Mouse (Mus musculus) thymus, postnatal 36 days (tissue): Measurements from ENCODE around the gene Tigd2.
"Not testable (repeated sequence)": the region's sequence is repeated elsewhere in the genome, so short reads cannot be mapped to it uniquely, and the experiment has no call there.

Source experiments
- DNase-seq, 2 experiments: peaks; one replicate each; pipeline ENCODE4 v3.0.0; 2022; ENCODE audit warnings: mixed read lengths in 2 of 2

The Tigd2 gene

DNA sequence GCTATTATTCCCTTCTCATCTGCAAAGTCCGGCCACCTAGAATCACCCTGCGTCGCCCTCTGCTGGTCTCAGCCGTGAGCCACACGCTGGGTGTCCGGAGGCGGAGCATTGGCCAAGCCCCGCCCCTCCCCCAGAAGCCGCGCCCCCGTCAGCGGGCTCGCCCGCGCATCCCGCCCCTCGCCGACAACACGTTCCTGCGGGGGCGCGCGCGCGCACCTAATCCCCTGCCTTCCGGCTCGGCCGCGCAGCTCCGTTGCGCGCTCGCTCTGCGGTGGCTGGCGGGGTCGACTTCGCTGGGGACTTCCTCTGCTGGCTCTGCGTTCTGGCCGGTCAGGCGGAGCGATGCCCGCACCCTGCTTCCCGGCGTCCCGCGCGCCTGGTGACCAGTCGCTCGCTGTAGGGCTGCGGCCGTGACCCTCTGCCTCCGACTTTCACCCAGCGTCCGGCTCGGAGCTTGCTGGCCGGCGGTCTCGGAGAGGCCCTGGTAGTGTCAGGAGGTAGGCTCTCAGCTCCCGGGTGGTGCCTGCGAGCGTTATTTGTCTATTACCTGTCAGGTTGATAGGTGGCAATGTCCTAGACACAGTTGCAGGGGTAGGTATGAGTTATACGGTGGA, at the start of gene Tigd2:
Gene Tigd2 (plus strand): TSS at position 186 of the 614 bp plus-strand sequence.
- peak; percentile 94 to 95 for DNase-seq

DNA sequence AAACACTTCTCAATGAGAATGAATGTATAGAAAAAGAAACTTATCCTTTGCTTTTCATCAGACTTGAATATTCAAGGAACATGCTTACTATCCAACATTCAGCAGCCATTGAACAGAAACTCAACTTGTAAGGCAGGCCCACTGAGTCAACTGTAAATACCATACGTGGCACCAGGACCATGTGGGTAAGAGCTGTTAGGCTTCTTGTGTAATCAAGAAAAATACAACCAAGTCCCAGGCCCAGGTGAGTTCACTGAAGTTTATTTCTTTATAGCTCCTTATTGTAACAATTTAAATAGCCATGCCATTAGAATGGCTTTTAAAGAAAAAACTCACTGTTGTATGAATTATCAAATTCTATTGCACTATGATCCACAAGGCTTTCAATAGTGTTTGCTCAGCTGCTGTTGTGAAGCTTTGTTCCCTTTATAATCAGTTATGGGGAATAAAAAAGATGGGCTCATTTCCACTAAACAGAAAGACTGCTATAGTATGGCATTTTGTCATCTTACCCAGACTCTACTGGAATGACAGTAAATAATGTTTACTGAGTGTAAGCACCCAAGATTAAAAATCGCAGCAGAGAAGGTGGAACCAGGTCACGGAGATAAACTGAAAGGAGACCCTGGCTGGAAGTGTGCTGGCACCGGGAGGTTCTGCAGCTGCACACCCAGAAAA, 46.7 kb upstream of the Tigd2 start:
- no peak for DNase-seq

DNA sequence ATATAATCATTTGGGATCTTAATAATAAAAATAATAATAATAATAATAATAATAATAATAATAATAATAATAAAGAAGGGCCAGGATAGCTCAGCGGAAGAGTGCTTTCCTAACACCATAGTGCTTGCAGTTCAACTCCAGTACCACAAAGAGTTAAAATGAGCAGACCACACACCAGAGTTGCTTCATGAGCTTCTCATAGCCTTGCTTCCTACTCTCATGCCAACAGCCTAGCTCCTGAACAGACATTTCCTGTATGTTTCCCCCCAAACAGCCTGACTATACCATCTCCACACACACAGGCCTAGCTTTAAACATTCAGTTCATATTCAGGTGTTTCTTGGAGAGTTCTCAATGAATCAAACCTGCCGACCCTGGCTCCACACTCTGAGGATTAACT, 45.8 kb upstream of the Tigd2 start:
- no peak for DNase-seq

DNA sequence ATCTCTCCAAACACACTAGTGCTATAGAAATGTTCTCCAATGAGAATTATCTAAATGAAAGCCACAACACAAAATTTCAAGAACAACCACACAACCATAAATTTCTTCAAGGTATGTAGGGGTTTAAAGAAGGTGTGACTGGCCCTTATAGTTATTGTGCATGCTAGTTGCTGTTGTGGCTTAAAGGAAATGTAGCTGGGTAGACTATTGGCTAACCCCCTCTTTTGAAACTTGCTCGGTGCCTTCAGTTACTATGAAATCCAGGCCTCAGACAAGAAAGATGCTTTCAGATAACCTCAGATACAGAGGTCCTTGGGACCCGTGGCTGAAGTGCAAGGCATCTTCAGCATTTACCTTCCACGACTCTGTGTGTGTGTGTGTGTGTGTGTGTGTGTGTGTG, 45.3 kb upstream of the Tigd2 start:
- no peak for DNase-seq

- no peak for DNase-seq
Observed at GRCm38 (mm10) chr6:59168939-59169338, 39.7 kb upstream of the Tigd2 start.

DNA sequence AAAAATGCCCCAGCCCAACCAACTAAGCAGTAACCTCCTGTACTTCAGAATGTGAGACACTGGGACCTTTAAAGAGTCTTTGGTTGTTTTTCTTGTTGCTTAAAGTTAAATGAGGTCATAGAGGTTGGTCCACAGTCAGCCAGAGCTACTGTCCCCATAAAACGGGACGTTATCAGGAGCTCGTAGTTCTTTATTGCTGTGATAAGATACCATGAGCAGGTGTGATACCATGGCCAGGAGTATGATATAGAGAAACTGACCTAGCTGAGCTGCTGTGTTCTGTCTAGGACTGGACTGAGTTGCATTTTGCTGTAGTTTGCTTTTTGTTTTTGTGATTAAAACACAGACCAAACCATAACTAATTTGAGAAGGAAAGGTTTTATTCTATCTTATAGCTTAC, 37.4 kb upstream of the Tigd2 start:
- no peak for DNase-seq

GRCm38 (mm10) chr6:59173940-59174339, 34.7 kb upstream of the Tigd2 start:
- no peak for DNase-seq

- DNase-seq: no peak
Observed at GRCm38 (mm10) chr6:59178051-59178450, 30.6 kb upstream of the Tigd2 start.

GRCm38 (mm10) chr6:59180376-59180996, 28.2 kb upstream of the Tigd2 start:
- peak; percentile 10 to 24 for DNase-seq

DNA sequence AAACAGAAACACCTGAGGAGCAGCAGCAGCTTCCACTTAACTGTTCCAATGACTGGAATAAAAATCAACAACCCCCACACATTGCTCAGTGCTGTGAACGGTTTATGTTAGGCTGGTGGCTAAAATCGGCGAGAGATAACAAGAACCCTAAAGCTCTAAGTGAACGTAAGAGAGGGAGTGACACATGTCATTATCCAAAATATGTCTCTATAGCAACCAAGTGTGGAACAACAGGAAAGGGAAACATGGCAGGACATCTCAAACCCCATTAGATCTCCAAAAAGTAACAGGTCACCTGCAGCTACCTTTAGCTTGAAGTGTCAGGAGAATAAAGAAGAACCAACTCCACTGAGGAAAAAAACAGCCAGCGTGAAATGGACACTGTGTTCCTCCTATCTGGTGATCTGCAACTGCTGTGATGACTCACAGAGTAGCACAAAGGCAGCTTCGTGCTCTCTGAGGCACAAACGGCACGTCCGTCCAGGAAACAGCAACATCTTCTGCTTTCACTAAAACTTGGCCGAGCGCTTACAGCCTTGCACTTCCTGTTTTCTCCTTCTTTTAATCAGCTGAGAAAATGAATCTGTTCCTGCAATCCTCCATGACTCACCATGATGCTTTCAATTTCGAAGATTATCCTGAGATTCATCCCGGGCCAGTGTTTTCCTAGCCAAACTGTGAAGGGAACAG, 23.5 kb upstream of the Tigd2 start:
- peak in 1 of 2 experiments; percentile 15 for DNase-seq

DNA sequence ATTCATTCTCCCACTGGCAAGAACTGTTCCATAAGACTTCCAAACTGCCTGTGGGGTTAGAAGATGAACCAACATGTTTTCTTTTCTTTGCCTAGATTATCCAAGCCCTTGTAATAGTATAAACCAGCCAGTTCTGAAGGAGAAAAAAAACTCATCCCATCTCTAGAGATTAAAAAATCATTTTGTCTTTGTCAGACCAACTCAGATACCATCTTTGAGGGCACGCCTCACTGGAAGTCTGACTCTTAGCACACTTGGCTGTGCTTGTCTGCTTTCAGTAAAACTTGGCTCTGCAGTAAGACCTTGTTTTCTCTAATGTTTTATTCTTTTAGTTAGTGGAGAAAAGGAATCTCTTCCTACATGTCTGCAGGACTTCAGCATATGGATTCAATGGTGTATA, 18.7 kb upstream of the Tigd2 start:
- no peak for DNase-seq

- not testable (repeated sequence) for DNase-seq
Observed at GRCm38 (mm10) chr6:59194518-59194917, 14.2 kb upstream of the Tigd2 start.

- DNase-seq: no peak
Observed at GRCm38 (mm10) chr6:59195849-59196635, 12.6 kb upstream of the Tigd2 start.

GRCm38 (mm10) chr6:59196746-59197145, 11.9 kb upstream of the Tigd2 start:
- no peak for DNase-seq

DNA sequence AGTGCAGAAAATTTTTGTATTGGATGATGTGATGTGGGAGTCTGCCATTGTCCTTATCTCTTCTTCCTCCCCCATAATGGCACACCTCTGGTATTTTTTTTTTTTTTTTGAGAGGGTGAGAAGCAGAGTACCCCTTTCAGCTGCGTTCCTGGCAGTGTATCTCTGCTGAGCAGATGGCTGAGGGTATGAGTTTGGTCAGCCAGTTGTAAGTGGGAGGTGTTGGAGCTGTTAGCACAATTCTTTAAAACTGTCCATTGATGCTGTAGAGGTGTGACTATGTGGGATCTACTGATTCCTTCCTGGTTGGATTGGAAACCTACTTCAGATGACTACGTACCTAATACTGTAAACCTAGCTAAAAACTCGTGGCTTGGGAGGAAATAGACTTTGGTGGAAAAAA, 10.3 kb upstream of the Tigd2 start:
- DNase-seq: no peak

DNA sequence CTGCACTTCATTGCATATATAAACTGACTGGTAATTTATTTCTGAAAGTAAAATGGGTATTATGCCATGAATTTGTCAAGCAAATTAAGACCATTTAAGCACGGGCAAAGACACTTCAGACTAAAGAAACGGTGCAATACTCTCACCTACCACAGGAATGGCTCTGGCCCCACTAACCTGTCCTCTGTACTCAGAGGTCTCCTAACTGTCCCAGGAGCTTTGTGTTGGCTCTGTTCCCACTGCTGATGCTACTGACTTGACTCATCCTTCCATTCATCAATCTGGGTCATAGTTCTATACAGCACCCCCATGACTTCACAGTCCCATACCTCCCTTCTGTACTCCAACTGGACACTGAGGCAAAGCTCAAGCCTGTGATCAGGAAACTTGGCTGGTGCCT, 9.6 kb upstream of the Tigd2 start:
- DNase-seq: no peak

- DNase-seq: no peak
Observed at GRCm38 (mm10) chr6:59207561-59207960, 1.1 kb upstream of the Tigd2 start.

DNA sequence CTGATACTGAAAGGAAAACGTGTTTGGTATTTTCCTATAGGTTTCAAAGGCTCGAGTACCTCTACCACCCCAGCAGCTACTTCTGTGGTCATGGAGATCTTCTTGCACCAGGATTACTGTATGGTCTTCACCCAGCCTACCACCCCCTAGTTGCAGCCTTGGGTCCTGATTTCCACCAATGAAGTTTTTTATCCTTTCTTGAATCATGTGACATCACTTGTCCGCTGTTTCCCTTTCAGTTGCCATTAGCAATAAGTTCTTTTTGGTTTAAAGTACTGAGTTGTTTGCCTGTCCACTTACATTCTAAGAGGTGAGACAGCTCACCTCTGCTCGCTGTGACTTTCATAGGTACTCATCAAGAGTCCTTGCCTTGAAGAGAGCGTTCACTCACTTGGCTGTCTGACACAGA, 633 bp downstream of the Tigd2 start:
- peak; percentile 30 to 34 for DNase-seq

DNA sequence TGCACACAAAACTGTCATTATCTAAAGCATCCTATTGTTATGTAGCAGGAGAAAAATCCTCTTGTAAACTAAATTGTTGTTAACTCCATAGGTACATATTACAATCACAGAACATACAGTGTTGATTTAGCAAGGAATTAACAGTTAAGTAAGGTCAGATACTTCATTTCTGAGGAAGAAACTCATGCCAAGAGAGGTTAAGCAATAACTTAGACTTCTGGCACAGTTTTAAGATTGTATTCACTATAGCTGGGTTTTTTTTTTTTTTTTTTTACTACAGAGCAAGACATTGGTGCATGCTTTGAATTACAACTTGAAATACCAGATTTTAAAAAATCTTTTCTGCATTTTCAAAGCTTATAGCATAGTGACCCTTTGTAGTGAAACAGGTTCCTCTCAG, 24.5 kb downstream of the Tigd2 start:
- DNase-seq: no peak

- no peak for DNase-seq
Observed at GRCm38 (mm10) chr6:59233651-59234050, 25.0 kb downstream of the Tigd2 start.

- peak; percentile 9 to 48 for DNase-seq
Observed at GRCm38 (mm10) chr6:59249675-59250074, 41.0 kb downstream of the Tigd2 start.

DNA sequence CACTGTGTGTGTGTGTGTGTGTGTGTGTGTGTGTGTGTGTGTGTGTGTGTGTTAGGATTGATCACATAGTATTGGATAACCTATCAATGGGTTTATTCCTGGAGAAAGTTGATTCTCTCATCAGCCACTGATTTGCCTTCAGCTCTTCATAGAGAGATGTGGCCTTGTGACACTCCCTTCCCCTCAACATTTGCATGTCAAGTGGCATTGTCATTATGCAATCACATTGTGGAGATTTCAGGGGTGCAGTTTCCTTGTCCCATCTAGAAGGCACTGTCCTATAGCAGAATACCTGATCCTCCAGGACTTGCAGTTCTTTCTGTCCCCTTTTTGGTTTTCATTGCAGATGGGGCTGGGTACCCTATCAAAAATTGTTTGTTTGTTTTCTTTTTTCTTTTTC, 41.9 kb downstream of the Tigd2 start:
- DNase-seq: no peak

- no peak for DNase-seq
Observed at GRCm38 (mm10) chr6:59255909-59256308, 47.2 kb downstream of the Tigd2 start.
